15 mouse cellular contexts compared by ENCODE assay signal in genomic region chr9:102351221-102351620, GRCm38 (mm10). TPM values are rescaled to one million over a fixed set of nuclear protein-coding genes. Genes with fewer than 3 reads are reported as not detected.
DNase-seq lines count a peak whose midpoint lies in the region; ATAC-seq lines count a peak whose summit lies in the region.
"Had no signal": no experiment of that assay in that cellular context is flagged by ENCODE, and none has a peak within 500 bp of the region (broad histone marks: within the 10 kb centered on the region; RNA-seq: fewer than 3 reads in every experiment).

No protein-coding gene starts in this region.

- peak; percentile 32 for DNase-seq in testis, postnatal 10 days (ENCODE audit: low spot score)
- DNase-seq in testis, postnatal 14 days (ENCODE audit: low spot score) = no peak
- DNase-seq in hindbrain, embryonic 11.5 days (ENCODE audit: low spot score) = peak; percentile 11
- no peak for DNase-seq in urinary bladder, postnatal 25 days (ENCODE audit: low spot score)
- no peak for DNase-seq in left cerebral cortex, postnatal 36 days (ENCODE audit: low spot score in 2 of 2)
- DNase-seq: left cerebral cortex, postnatal 4 days; lung, postnatal 36 days; retina, postnatal 1 day had no signal

- ATAC-seq in hindbrain, embryonic 11.5 days (ENCODE audit: low FRiP score) = no peak
- no peak for ATAC-seq in midbrain, embryonic 13.5 days
- ATAC-seq in inflammation-experienced regulatory T-cells, adult 6 months = no peak
- ATAC-seq: Patski had no signal

- H3K36me3 ChIP-seq in hindbrain, embryonic 11.5 days (ENCODE audit: control insufficient read depth, insufficient read depth, low read length) = no peaks in the 10 kb centered on the region
- no peaks in the 10 kb centered on the region for H3K36me3 ChIP-seq in midbrain, embryonic 13.5 days
- H3K36me3 ChIP-seq: heart, embryonic 13.5 days had no signal

- peak overlapping the region; percentile 100 for H3K4me2 ChIP-seq in hindbrain, embryonic 11.5 days (replicated peaks; ENCODE audit: low read depth, low read length)
- peak overlapping the region; percentile 81 for H3K4me2 ChIP-seq in midbrain, embryonic 13.5 days (replicated peaks)
- H3K4me2 ChIP-seq: heart, embryonic 13.5 days had no signal

- 52% methylated on average over 5 of the region's 5 CpGs for WGBS in hindbrain, embryonic 11.5 days
- WGBS in midbrain, embryonic 13.5 days = 54% methylated on average over 5 of the region's 5 CpGs

- H3K4me3 ChIP-seq in hindbrain, embryonic 11.5 days (ENCODE audit: low read depth, low read length) = no peak overlapping the region; the same call in 1 of the 2 replicates
- peak overlapping the region; percentile 76 for H3K4me3 ChIP-seq in midbrain, embryonic 13.5 days (replicated peaks)
- H3K4me3 ChIP-seq: heart, embryonic 13.5 days; myocyte had no signal

- H3K27ac ChIP-seq in hindbrain, embryonic 11.5 days (ENCODE audit: low read depth, low read length) = no peak overlapping the region
- peak overlapping the region; percentile 87 for H3K27ac ChIP-seq in midbrain, embryonic 13.5 days
- H3K27ac ChIP-seq: heart, embryonic 13.5 days; liver, embryonic 14.5 days had no signal

- peaks cover 8% of the 10 kb centered on the region; the same call in 1 of the 2 replicates for H3K4me1 ChIP-seq in hindbrain, embryonic 11.5 days (replicated peaks; ENCODE audit: control insufficient read depth, insufficient read depth, low read length)
- peaks cover 67% of the 10 kb centered on the region for H3K4me1 ChIP-seq in midbrain, embryonic 13.5 days (replicated peaks)

- H3K9ac ChIP-seq in hindbrain, embryonic 11.5 days (ENCODE audit: low read depth, low read length) = no peak overlapping the region
- peak overlapping the region; percentile 98 for H3K9ac ChIP-seq in midbrain, embryonic 13.5 days (replicated peaks)
- H3K9ac ChIP-seq: heart, embryonic 13.5 days; liver, embryonic 14.5 days had no signal

- H3K27me3 ChIP-seq in hindbrain, embryonic 11.5 days (ENCODE audit: control insufficient read depth, insufficient read depth, low read length) = peaks cover 37% of the 10 kb centered on the region
- H3K27me3 ChIP-seq in midbrain, embryonic 13.5 days = peaks cover 40% of the 10 kb centered on the region
- H3K27me3 ChIP-seq: CH12.LX had no signal

- H3K9me3 ChIP-seq in hindbrain, embryonic 11.5 days (ENCODE audit: control insufficient read depth, low read length) = no peaks in the 10 kb centered on the region
- no peaks in the 10 kb centered on the region for H3K9me3 ChIP-seq in midbrain, embryonic 13.5 days
- H3K9me3 ChIP-seq: heart, embryonic 13.5 days had no signal

- intact Hi-C loops in left cerebral cortex, postnatal 36 days (cut with DNase I) = loop anchor here (5.0 to 10.0 kb wide), 5 partner anchors 84 to 1166 kb away; no protein-coding TSS in a partner anchor

RNA-seq across cellular contexts. Expression of gene Ephb1, which starts 3.3 kb away (rescaled TPM):
- 16.5 and 18.3 TPM in 2 replicates for polyA plus RNA-seq in hindbrain, embryonic 11.5 days (2014; fragmentation: Nextera tagmentation; extraction: Ambion mirVana)
- polyA plus RNA-seq in midbrain, embryonic 13.5 days (2015; fragmentation: Nextera tagmentation; extraction: Ambion mirVana) = 62.9 and 66.2 TPM in 2 replicates
- 10 to 100 TPM; 29.6 to 32.5 TPM for total RNA-seq in left cerebral cortex, postnatal 36 days (2021)
- not detected for polyA plus RNA-seq in inflammation-experienced regulatory T-cells, adult 6 months (2017; shearing (Covaris generic))
- total RNA-seq: CH12.LX had no signal

Comparison
In these comparisons a context has a peak if more than half of its experiments do, and no peak if none do; other contexts are left out.
1. DNase-seq: peak in testis, postnatal 10 days (single experiment) and hindbrain, embryonic 11.5 days (single experiment); none in testis, postnatal 14 days (single experiment), urinary bladder, postnatal 25 days (single experiment) and left cerebral cortex, postnatal 36 days (0 of 2).
2. RNA of gene Ephb1, which starts 3.3 kb away (polyA plus RNA-seq): 62.9 to 66.2 TPM in midbrain, embryonic 13.5 days and 16.5 to 18.3 TPM in hindbrain, embryonic 11.5 days; not detected in inflammation-experienced regulatory T-cells, adult 6 months; every median in the first group is over 10 times any median in the second.